Mouse (Mus musculus) heart, postnatal 0 days (tissue): ENCODE data around the gene Stag1. TPM values are rescaled to one million over a fixed set of nuclear protein-coding genes. Genes with fewer than 3 reads are reported as not detected.
"Not testable (repeated sequence)": the region's sequence is repeated elsewhere in the genome, so short reads cannot be mapped to it uniquely, and the experiment has no call there.

Experiments used
- ATAC-seq: fragments of 200-750 bp; cut with Nextera tagmentation; 2 replicates; pipeline ENCODE4 v1.8.0; 2017; ENCODE audit warnings: low read depth, moderate number of reproducible peaks, moderate library complexity; ENCODE audit not compliant: insufficient read depth
- DNase-seq: peaks from one replicate; pipeline ENCODE4 v3.0.0-alpha.2; 2016; ENCODE audit warnings: low spot score
- H3K27ac ChIP-seq: fragments of 300-500 bp; sonication (generic); 2 replicates; pipeline ENCODE4 v1.5.1; 2014; ENCODE audit warnings: low read depth, mild to moderate bottlenecking
- H3K27me3 ChIP-seq: fragments of 300-500 bp; sonication (generic); 2 replicates; pipeline ENCODE4 v1.6.1; 2014; ENCODE audit warnings: low read length, mixed read lengths; ENCODE audit not compliant: control insufficient read depth, insufficient read depth
- H3K36me3 ChIP-seq: fragments of 300-500 bp; sonication (generic); replicated peaks from 2 replicates; pipeline ENCODE4 v1.6.1; 2014; ENCODE audit warnings: low read length, mixed read lengths; ENCODE audit not compliant: control insufficient read depth, insufficient read depth
- H3K4me1 ChIP-seq: fragments of 300-500 bp; sonication (generic); 2 replicates; pipeline ENCODE4 v1.6.1; 2014; ENCODE audit warnings: antibody characterized with exemption; ENCODE audit not compliant: control insufficient read depth, insufficient read depth
- H3K4me2 ChIP-seq: fragments of 300-500 bp; sonication (generic); 2 replicates; pipeline ENCODE4 v1.6.1; 2014; ENCODE audit warnings: low read depth, mild to moderate bottlenecking, low read length, moderate library complexity
- H3K4me3 ChIP-seq: fragments of 300-500 bp; sonication (generic); 2 replicates; pipeline ENCODE4 v1.5.1; 2014; ENCODE audit warnings: low read depth, low read length
- H3K9ac ChIP-seq: fragments of 300-500 bp; sonication (generic); replicated peaks from 2 replicates; pipeline ENCODE4 v1.6.1; 2014; ENCODE audit warnings: low read depth, low read length, mixed read lengths
- H3K9me3 ChIP-seq: fragments of 300-500 bp; sonication (generic); replicated peaks from 2 replicates; pipeline ENCODE4 v1.6.1; 2016; ENCODE audit warnings: low read length; ENCODE audit not compliant: control insufficient read depth
- CTCF ChIP-seq: IDR thresholded peaks from 2 replicates; pipeline ENCODE4 v1.5.1; 2016; ENCODE audit warnings: antibody characterized with exemption, control low read depth, low read depth
- EP300 ChIP-seq: IDR thresholded peaks from 2 replicates; pipeline ENCODE4 v1.6.1; 2016; ENCODE audit warnings: antibody characterized with exemption, low read depth
- WGBS: fragments of 180-500 bp; shearing (Covaris S2); extraction: QIAGEN DNeasy Blood & Tissue Kit; methylation state at CpG from one replicate; pipeline ENCODE4 v1.1.7; 2014; 5-methylcytosine and 5-hydroxymethylcytosine counted together
- polyA plus RNA-seq: library from polyadenylated mRNA; unstranded; fragments of >200 nt; fragmentation: Nextera tagmentation; extraction: Ambion mirVana; gene quantifications from 2 replicates; pipeline ENCODE4 v1.2.1, GENCODE M21; 2015
- total RNA-seq: library from RNA; depleted of rRNA; stranded (reverse); fragments of >200 nt; gene quantifications from 2 replicates; pipeline ENCODE4 v1.2.3, GENCODE M21; 2014; ENCODE audit warnings: low replicate concordance

The Stag1 gene
- total and polyA plus RNA-seq, 2 experiments from 2014 or later: 24.9 to 30.7 TPM

DNA sequence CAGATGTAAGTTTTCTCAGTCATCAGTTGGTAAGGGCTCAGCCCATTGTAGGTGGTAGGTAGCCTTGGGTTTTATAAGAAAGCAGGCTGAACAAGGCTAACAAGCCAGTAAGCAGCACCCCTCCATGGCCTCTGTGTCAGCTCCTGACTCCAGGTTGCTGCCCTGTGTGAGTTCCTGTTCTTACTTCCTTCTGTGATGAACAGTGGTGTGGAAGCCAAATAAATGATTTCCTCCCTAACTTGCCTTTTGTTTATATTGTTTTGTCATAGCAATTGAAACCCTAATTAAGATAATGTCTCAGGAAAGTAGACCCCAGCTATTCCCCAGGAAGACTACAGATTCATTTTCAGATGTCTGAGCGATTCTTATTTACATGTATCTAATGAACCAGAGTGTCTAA, 134.2 kb downstream of the Stag1 start:
- Histone ChIP-seq H3K4me1 (no peaks in the 10 kb centered on the region), H3K27ac (no peak overlapping the region), H3K4me2 (no peak overlapping the region), H3K4me3 (no peak overlapping the region), H3K36me3 (no peaks in the 10 kb centered on the region), H3K9me3 (no peaks in the 10 kb centered on the region), H3K27me3 (no peaks in the 10 kb centered on the region), H3K9ac (no peak overlapping the region)
- 81% methylated on average over 1 of the region's 1 CpGs for WGBS
- no peak for ATAC-seq
- TF ChIP-seq CTCF: no peak
- TF ChIP-seq EP300: no peak
- DNase-seq: no peak

DNA sequence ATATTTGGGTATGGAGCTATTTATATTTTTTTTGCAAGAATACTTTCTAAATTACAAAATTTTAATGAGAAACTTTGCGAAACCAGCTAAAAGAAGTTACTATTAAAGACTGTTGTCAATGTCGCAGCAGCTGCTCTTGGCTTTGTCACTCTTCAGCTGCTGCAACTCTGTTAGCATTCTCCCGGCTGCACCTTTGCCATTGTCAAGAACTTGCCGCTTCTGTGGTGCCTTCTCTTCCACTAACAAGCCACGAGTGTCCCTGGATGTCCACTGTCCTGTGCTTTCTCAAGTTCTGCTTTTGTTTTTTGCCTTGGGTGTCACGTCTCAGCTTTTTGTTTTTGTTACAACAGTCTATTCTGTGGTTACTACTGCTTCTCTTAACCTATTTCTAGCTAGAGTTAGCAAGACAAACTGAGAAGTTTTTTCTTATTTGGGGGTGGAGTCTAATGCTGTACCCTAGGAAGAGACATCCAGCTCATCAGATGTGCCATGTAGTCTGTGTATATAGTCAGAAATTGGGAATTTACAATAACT, 136.4 kb downstream of the Stag1 start:
- no peaks in the 10 kb centered on the region for H3K27me3 ChIP-seq
- WGBS: 54% methylated on average over 6 of the region's 6 CpGs
- no peaks in the 10 kb centered on the region for H3K9me3 ChIP-seq
- no peak overlapping the region for H3K4me2 ChIP-seq
- TF ChIP-seq CTCF (no peak), EP300 (no peak)
- no peak for DNase-seq
- no peak overlapping the region for H3K4me3 ChIP-seq
- H3K9ac ChIP-seq: no peak overlapping the region
- 0 out of 2 replicates have a peak, but pooled peaks cover 4% of the 10 kb centered on the region for H3K36me3 ChIP-seq
- H3K27ac ChIP-seq: no peak overlapping the region
- no peaks in the 10 kb centered on the region for H3K4me1 ChIP-seq
- ATAC-seq: no peak

DNA sequence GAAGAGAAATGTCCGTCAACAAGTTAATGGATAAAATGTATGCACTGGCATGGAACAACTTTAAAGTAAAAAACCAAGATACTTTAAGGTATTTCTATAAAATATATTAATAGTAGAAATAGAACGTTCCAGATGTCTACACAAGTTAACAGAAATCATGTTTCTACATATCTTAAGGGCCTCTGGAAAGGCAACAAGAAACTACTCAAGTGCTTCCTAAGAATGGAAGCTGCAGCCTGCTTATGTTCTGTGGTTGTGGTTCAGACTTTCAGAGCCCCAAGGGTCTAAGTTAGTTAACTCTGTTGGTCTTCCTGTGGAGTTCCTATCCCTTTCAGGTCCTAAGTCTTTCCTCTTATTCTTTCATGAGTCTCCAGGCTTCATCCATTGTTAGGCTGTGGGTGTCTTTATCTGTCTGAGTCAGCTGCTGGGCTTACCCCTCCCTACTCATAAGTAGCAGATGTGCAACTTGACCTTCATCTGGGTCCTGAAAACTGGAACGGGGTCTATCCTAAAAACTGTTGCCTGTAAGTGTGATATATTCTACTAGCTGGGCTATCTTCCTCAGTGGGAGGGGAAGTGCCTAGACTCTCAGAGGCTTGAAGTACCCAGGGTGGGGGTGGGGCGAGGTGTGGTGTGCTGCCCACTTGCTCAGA, 138.5 kb downstream of the Stag1 start:
- H3K36me3 ChIP-seq: 0 out of 2 replicates have a peak, but pooled peaks cover 4% of the 10 kb centered on the region
- no peak overlapping the region for H3K4me2 ChIP-seq
- ATAC-seq: no peak
- H3K27ac ChIP-seq: no peak overlapping the region
- no peak overlapping the region for H3K9ac ChIP-seq
- WGBS: 64% methylated on average over 4 of the region's 4 CpGs
- H3K9me3 ChIP-seq: no peaks in the 10 kb centered on the region
- H3K27me3 ChIP-seq: no peaks in the 10 kb centered on the region
- no peaks in the 10 kb centered on the region for H3K4me1 ChIP-seq
- TF ChIP-seq CTCF: no peak
- TF ChIP-seq EP300: no peak
- no peak overlapping the region for H3K4me3 ChIP-seq
- no peak for DNase-seq

DNA sequence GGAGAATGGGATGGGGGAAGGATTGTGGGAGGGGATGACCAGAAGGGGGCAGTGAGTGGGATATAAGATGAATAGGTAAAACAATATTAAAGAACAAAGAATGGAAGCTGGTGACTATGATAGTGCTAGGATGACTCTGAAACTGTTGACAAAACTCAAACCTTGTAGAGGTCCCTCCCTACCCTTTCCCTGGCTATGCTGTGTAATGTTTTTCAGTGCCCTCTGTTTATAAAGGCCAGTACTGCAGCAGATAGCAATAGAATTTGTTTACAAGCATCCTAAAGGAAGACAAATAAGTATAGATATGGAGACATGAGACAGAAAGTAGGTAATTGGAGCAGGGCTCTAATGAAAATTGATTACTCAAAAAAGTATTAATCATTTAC, 139.0 kb downstream of the Stag1 start:
- Histone ChIP-seq H3K27ac (no peak overlapping the region), H3K4me1 (no peaks in the 10 kb centered on the region), H3K4me2 (no peak overlapping the region), H3K36me3 (0 out of 2 replicates have a peak, but pooled peaks cover 4% of the 10 kb centered on the region), H3K27me3 (no peaks in the 10 kb centered on the region), H3K9me3 (no peaks in the 10 kb centered on the region), H3K4me3 (no peak overlapping the region), H3K9ac (no peak overlapping the region)
- TF ChIP-seq CTCF (no peak), EP300 (no peak)
- DNase-seq: no peak
- no peak for ATAC-seq

DNA sequence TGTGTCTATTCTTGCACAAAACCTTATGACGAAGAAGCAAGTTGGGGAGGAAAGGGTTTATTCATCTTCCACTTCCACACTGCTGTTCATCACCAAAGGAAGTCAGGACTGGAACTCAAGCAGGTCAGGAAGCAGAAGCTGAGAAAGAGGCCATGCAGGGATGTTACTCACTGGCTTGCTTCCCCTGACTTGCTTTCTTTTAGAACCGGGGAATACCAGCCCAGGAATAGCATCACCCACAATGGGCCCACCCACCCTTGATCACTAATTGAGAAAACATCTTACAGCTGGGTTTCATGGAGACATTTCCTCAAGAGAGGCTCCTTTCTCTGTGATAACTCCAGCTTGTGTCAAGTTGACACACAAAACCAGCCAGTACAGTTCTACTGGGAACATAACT, 179.6 kb downstream of the Stag1 start:
- not testable (repeated sequence) for H3K27ac ChIP-seq, H3K9me3 ChIP-seq, H3K4me1 ChIP-seq, DNase-seq, H3K4me3 ChIP-seq, H3K36me3 ChIP-seq, H3K9ac ChIP-seq, ATAC-seq, H3K27me3 ChIP-seq, H3K4me2 ChIP-seq
- 69% methylated on average over 2 of the region's 2 CpGs for WGBS

DNA sequence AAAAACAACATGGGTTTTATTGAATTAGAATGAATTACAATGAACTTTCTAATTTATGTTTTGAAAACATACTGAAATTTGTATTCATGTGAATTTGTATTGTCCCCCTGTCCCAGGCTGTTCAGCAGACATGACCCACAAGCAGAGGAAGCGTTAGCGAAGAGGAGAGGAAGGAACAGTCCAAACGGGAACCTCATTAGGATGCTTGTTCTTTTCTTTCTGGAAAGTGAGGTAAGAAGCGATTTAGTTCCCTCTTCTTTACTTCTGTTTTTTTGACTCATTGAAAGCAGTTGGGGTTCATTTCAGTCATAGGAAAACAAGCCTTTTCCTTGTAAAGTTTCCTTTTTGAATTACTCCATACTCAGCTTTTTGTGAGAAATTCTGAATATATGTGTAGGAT, 268.4 kb downstream of the Stag1 start:
- no peaks in the 10 kb centered on the region for H3K9me3 ChIP-seq
- no peak for TF ChIP-seq CTCF
- TF ChIP-seq EP300: no peak
- ATAC-seq (no peak), DNase-seq (no peak)
- 0 out of 2 replicates have a peak, but pooled peaks cover 3% of the 10 kb centered on the region for H3K36me3 ChIP-seq
- H3K27me3 ChIP-seq: no peaks in the 10 kb centered on the region
- no peak overlapping the region for H3K27ac ChIP-seq
- no peaks in the 10 kb centered on the region for H3K4me1 ChIP-seq
- no peak overlapping the region for H3K4me3 ChIP-seq
- 82% methylated on average over 4 of the region's 4 CpGs for WGBS
- H3K4me2 ChIP-seq: no peak overlapping the region
- no peak overlapping the region for H3K9ac ChIP-seq
